25 mouse cellular contexts compared by ENCODE assay signal in the genomic region with DNA sequence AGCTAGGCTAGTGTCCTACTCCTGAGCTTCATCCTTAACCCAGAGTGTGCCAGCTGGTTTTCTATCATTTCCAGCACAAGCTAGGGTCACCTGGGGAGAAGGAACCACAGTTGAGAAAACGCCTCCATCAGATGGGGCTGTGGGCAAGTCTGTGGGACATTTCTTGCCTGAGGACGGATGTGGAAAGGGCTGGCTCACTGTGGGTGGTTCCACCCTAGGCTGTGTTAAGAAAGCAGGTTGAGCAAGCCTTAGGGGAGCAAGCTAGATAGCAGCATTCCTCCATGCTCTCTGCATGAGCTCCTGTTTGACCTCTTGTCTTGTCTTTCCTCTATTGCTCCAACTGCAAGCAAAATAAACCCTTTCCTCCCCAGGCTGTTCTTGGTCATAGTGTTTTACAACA. TPM values are rescaled to one million over a fixed set of nuclear protein-coding genes. Genes with fewer than 3 reads are reported as not detected.
DNase-seq lines count a peak whose midpoint lies in the region; ATAC-seq and TF ChIP-seq lines count a peak whose summit lies in the region.
"Had no signal": no experiment of that assay in that cellular context is flagged by ENCODE, and none has a peak within 500 bp of the region (broad histone marks: within the 10 kb centered on the region; RNA-seq: fewer than 3 reads in every experiment).

No protein-coding gene starts in this region.

- H3K9me3 ChIP-seq in midbrain, embryonic 11.5 days (ENCODE audit: control insufficient read depth, low read length) = no peaks in the 10 kb centered on the region
- no peaks in the 10 kb centered on the region for H3K9me3 ChIP-seq in midbrain, embryonic 16.5 days (replicated peaks; ENCODE audit: control insufficient read depth, low read length, poor library complexity, severe bottlenecking)
- H3K9me3 ChIP-seq: embryonic facial prominence, embryonic 13.5 days; embryonic facial prominence, embryonic 15.5 days; forebrain, embryonic 10.5 days; forebrain, embryonic 12.5 days; forebrain, embryonic 15.5 days had no signal

- no peak for DNase-seq in gastrocnemius, adult 2 months
- no peak for DNase-seq in gastrocnemius, postnatal 36 days
- DNase-seq in midbrain, embryonic 11.5 days (ENCODE audit: low spot score, missing footprints) = peak; percentile 69
- no peak for DNase-seq in left cerebral cortex, postnatal 10 days (ENCODE audit: extremely low spot score in 1 of 2, low spot score in 2 of 2)
- DNase-seq in frontal cortex, adult 2 months (ENCODE audit: extremely low spot score in 1 of 2, low spot score in 1 of 2) = no peak
- DNase-seq: adrenal gland, adult 2 months; adrenal gland, postnatal 10 days; adrenal gland, postnatal 25 days; cerebellum, adult 11 months; cerebellum, adult 18-20 months; cerebellum, adult 8-10 months; cerebellum, adult 9-11 months; cerebellum, postnatal 14 days; cerebellum, postnatal 36 days; embryo, embryonic 11 days had no signal

- no peaks in the 10 kb centered on the region; the same call in 1 of the 2 replicates for H3K36me3 ChIP-seq in midbrain, embryonic 11.5 days (ENCODE audit: control insufficient read depth, insufficient read depth, low read length)
- H3K36me3 ChIP-seq in midbrain, embryonic 16.5 days (ENCODE audit: control insufficient read depth, insufficient read depth, low read length) = peaks cover 25% of the 10 kb centered on the region; the same call in 1 of the 2 replicates

- no peak overlapping the region for H3K4me3 ChIP-seq in gastrocnemius, adult 2 months
- H3K4me3 ChIP-seq in midbrain, embryonic 11.5 days (ENCODE audit: low read depth, low read length) = no peak overlapping the region
- H3K4me3 ChIP-seq in midbrain, embryonic 16.5 days (ENCODE audit: low read depth, low read length) = no peak overlapping the region
- H3K4me3 ChIP-seq: embryonic facial prominence, embryonic 13.5 days; embryonic facial prominence, embryonic 15.5 days; erythroblast, embryonic 14.5 days; forebrain, embryonic 10.5 days; forebrain, embryonic 12.5 days; forebrain, embryonic 15.5 days had no signal

- no peak for ATAC-seq in midbrain, embryonic 11.5 days (ENCODE audit: low FRiP score)
- ATAC-seq in midbrain, embryonic 16.5 days = no peak
- peak; percentile 33; the same call in 1 of the 2 replicates for ATAC-seq in granulocyte monocyte progenitor cell, adult 5-6 weeks (replicated peaks; ENCODE audit: poor library complexity, severe bottlenecking)
- peak; percentile 78 for ATAC-seq in megakaryocyte progenitor cell, adult 5-6 weeks (replicated peaks; ENCODE audit: poor library complexity)
- ATAC-seq: forebrain, embryonic 15.5 days; Patski had no signal

- WGBS in midbrain, embryonic 11.5 days = 77% methylated on average over 2 of the region's 2 CpGs
- WGBS in midbrain, embryonic 16.5 days = 94% methylated on average over 2 of the region's 2 CpGs

- no peaks in the 10 kb centered on the region for H3K4me1 ChIP-seq in midbrain, embryonic 11.5 days (ENCODE audit: control insufficient read depth, insufficient read depth, low read length)
- H3K4me1 ChIP-seq in midbrain, embryonic 16.5 days (ENCODE audit: control insufficient read depth, insufficient read depth, low read length) = no peaks in the 10 kb centered on the region
- H3K4me1 ChIP-seq: embryonic facial prominence, embryonic 13.5 days; embryonic facial prominence, embryonic 15.5 days; forebrain, embryonic 10.5 days; forebrain, embryonic 12.5 days; forebrain, embryonic 15.5 days had no signal

- TF ChIP-seq CTCF in gastrocnemius, adult 2 months (IDR thresholded peaks at IDR 0.05) = no peak

- H3K4me2 ChIP-seq in midbrain, embryonic 11.5 days = no peak overlapping the region
- no peak overlapping the region for H3K4me2 ChIP-seq in midbrain, embryonic 16.5 days (ENCODE audit: low read length)
- H3K4me2 ChIP-seq: embryonic facial prominence, embryonic 13.5 days; embryonic facial prominence, embryonic 15.5 days; forebrain, embryonic 12.5 days; forebrain, embryonic 15.5 days had no signal

- no peaks in the 10 kb centered on the region for H3K27me3 ChIP-seq in midbrain, embryonic 11.5 days (ENCODE audit: control insufficient read depth, insufficient read depth, low read length)
- H3K27me3 ChIP-seq in midbrain, embryonic 16.5 days (ENCODE audit: control insufficient read depth, insufficient read depth, low read depth, low read length) = no peaks in the 10 kb centered on the region
- H3K27me3 ChIP-seq: embryonic facial prominence, embryonic 13.5 days; embryonic facial prominence, embryonic 15.5 days; forebrain, embryonic 12.5 days; forebrain, embryonic 15.5 days; Patski had no signal

- H3K27ac ChIP-seq in gastrocnemius, adult 2 months = peak overlapping the region; percentile 9; the same call in 1 of the 2 replicates
- H3K27ac ChIP-seq in midbrain, embryonic 11.5 days (ENCODE audit: low read depth, low read length) = no peak overlapping the region
- H3K27ac ChIP-seq in midbrain, embryonic 16.5 days (ENCODE audit: low read length) = no peak overlapping the region
- H3K27ac ChIP-seq: embryonic facial prominence, embryonic 13.5 days; embryonic facial prominence, embryonic 15.5 days; forebrain, embryonic 10.5 days; forebrain, embryonic 12.5 days; forebrain, embryonic 15.5 days had no signal

- intact Hi-C loops in gastrocnemius, adult 2 months (cut with DNase I) = no loop called here
- intact Hi-C loops in gastrocnemius, postnatal 36 days (cut with DNase I) = no loop called here
- intact Hi-C loops in left cerebral cortex, postnatal 10 days (cut with DNase I) = no loop called here

- H3K9ac ChIP-seq in midbrain, embryonic 11.5 days (ENCODE audit: low read length) = no peak overlapping the region
- no peak overlapping the region for H3K9ac ChIP-seq in midbrain, embryonic 16.5 days (ENCODE audit: low read depth, low read length)
- H3K9ac ChIP-seq: embryonic facial prominence, embryonic 13.5 days; embryonic facial prominence, embryonic 15.5 days; forebrain, embryonic 12.5 days; forebrain, embryonic 15.5 days had no signal

RNA-seq across cellular contexts. Expression of a gene that starts 33.0 kb away (rescaled TPM):
- total RNA-seq in gastrocnemius, adult 2 months (2021) = 10 to 100 TPM; 45.0 to 52.5 TPM
- 10 to 100 TPM; 54.5 to 56.3 TPM for total RNA-seq in gastrocnemius, postnatal 36 days (2021)
- polyA plus RNA-seq in midbrain, embryonic 11.5 days (2014; fragmentation: Nextera tagmentation; extraction: Ambion mirVana) = 91.1 and 103 TPM in 2 replicates
- 181 and 186 TPM in 2 replicates for polyA plus RNA-seq in midbrain, embryonic 16.5 days (2015; fragmentation: Nextera tagmentation; extraction: Ambion mirVana)
- total RNA-seq in granulocyte monocyte progenitor cell, adult 5-6 weeks (2014; fragmentation: Nextera tagmentation) = 62.8 and 82.7 TPM in 2 replicates
- 48.6 and 64.3 TPM in 2 replicates for total RNA-seq in granulocyte monocyte progenitor cell, adult 5-6 weeks (2017)
- total RNA-seq in megakaryocyte progenitor cell, adult 5-6 weeks (2015) = 87.8 and 89.5 TPM in 2 replicates
- 51.0 and 57.2 TPM in 2 replicates for total RNA-seq in megakaryocyte progenitor cell, adult 5-6 weeks (2017)
- 10 to 100 TPM; 57.4 to 65.7 TPM for total RNA-seq in left cerebral cortex, postnatal 10 days (2021)
- polyA plus RNA-seq in frontal cortex, adult 2 months (2012; rRNA removed) = 44.5 and 52.0 TPM in 2 replicates

RNA-seq across cellular contexts. Expression of a gene that starts 33.1 kb away (rescaled TPM):
- total RNA-seq in gastrocnemius, adult 2 months (2021) = not detected
- total RNA-seq in gastrocnemius, postnatal 36 days (2021) = under 1 TPM in 1 of 2 experiments, not detected in 1; 0.25 TPM
- polyA plus RNA-seq in midbrain, embryonic 11.5 days (2014; fragmentation: Nextera tagmentation; extraction: Ambion mirVana) = 0.51 and 0.61 TPM in 2 replicates
- polyA plus RNA-seq in midbrain, embryonic 16.5 days (2015; fragmentation: Nextera tagmentation; extraction: Ambion mirVana) = 0.76 and 0.92 TPM in 2 replicates
- 0.92 TPM in 1 of 2 replicates, not detected in the other for total RNA-seq in granulocyte monocyte progenitor cell, adult 5-6 weeks (2014; fragmentation: Nextera tagmentation)
- 0.98 and 1.6 TPM in 2 replicates for total RNA-seq in granulocyte monocyte progenitor cell, adult 5-6 weeks (2017)
- total RNA-seq in megakaryocyte progenitor cell, adult 5-6 weeks (2015) = 0.29 and 0.37 TPM in 2 replicates
- 0.54 and 0.58 TPM in 2 replicates for total RNA-seq in megakaryocyte progenitor cell, adult 5-6 weeks (2017)
- under 1 TPM; 0.55 to 0.60 TPM for total RNA-seq in left cerebral cortex, postnatal 10 days (2021)
- 0.28 and 0.34 TPM in 2 replicates for polyA plus RNA-seq in frontal cortex, adult 2 months (2012; rRNA removed)
- polyA plus RNA-seq: erythroblast, embryonic 14.5 days had no signal

RNA-seq across cellular contexts. Expression of a gene that starts 58.9 kb away (rescaled TPM):
- total RNA-seq in gastrocnemius, adult 2 months (2021) = 10 to 100 TPM; 48.9 to 60.2 TPM
- 10 to 100 TPM; 44.4 to 48.4 TPM for total RNA-seq in gastrocnemius, postnatal 36 days (2021)
- 55.3 and 57.4 TPM in 2 replicates for polyA plus RNA-seq in midbrain, embryonic 11.5 days (2014; fragmentation: Nextera tagmentation; extraction: Ambion mirVana)
- 27.7 and 30.8 TPM in 2 replicates for polyA plus RNA-seq in midbrain, embryonic 16.5 days (2015; fragmentation: Nextera tagmentation; extraction: Ambion mirVana)
- 4.6 and 8.7 TPM in 2 replicates for total RNA-seq in granulocyte monocyte progenitor cell, adult 5-6 weeks (2014; fragmentation: Nextera tagmentation)
- 9.2 and 13.7 TPM in 2 replicates for total RNA-seq in granulocyte monocyte progenitor cell, adult 5-6 weeks (2017)
- total RNA-seq in megakaryocyte progenitor cell, adult 5-6 weeks (2015) = 4.3 and 5.1 TPM in 2 replicates
- 11.6 and 12.1 TPM in 2 replicates for total RNA-seq in megakaryocyte progenitor cell, adult 5-6 weeks (2017)
- total RNA-seq in left cerebral cortex, postnatal 10 days (2021) = 10 to 100 TPM; 29.5 to 30.6 TPM
- polyA plus RNA-seq in frontal cortex, adult 2 months (2012; rRNA removed) = 29.6 and 31.0 TPM in 2 replicates

Comparison
In these comparisons a context has a peak if more than half of its experiments do, and no peak if none do; other contexts are left out.
1. ATAC-seq: peak in granulocyte monocyte progenitor cell, adult 5-6 weeks (single experiment) and megakaryocyte progenitor cell, adult 5-6 weeks (single experiment); none in midbrain, embryonic 11.5 days (single experiment) and midbrain, embryonic 16.5 days (single experiment).